Mouse (Mus musculus): ENCODE data around the gene Dnah10.

The Dnah10 gene

DNA sequence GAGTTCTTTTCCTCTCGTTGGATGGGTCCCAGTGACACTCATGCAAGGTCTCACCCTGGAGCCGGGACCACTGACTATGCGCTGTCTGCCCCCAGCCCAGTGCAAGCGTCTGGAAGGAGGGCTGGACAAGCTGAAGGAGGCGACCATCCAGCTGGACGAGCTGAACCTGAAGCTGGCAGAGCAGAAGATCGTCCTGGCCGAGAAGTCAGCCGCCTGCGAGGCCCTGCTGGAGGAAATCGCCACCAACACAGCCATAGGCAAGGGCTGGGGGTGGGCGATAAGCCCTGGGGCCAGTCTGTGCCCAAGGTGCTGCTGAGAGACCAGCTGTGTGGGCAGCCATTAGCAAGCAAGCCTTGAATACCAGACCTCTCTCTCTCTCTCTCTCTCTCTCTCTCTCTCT lies 87.6 kb downstream of the Dnah10 start:
- no peak for DNase-seq (ENCODE audit: low read depth, low spot score)

DNA sequence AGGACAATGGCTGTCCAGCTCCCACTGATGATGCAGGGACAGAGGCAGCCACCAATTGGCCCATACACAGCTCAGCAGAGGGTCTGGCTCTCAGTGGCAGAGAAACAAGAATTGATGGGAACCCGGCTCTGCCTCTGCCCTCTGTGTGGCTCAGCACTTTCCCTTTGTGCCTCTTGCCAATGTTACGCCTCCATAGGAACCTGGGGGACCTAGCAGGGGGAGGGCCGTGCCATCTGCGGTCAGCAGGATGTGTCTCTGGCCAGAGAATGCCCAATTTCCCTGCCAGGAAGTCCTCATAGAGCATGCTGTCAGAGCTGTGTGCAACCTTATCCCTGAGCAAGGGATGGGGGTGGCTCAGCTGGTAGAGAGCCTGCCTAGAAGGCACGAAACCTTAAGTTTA lies 89.9 kb downstream of the Dnah10 start:
- DNase-seq (ENCODE audit: low read depth, low spot score) = no peak

DNA sequence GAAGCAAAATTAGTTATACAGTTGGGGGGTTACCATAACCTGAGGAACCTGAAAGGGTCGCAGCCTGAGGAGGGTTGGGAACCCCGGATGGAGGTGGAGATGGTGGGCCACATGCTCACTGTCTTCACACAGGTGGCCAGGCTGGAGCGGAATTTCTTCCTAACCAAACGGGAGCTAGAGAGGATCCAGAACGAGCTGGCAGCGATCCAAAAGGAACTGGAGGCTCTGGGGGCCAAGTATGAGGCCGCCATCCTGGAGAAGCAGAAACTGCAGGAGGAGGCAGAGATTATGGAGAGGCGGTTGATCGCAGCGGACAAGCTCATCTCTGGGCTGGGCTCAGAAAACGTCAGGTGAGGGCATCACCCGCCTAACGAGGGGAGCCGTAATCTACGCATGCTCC lies 92.2 kb downstream of the Dnah10 start:
- DNase-seq (ENCODE audit: low read depth, low spot score) = no peak

DNA sequence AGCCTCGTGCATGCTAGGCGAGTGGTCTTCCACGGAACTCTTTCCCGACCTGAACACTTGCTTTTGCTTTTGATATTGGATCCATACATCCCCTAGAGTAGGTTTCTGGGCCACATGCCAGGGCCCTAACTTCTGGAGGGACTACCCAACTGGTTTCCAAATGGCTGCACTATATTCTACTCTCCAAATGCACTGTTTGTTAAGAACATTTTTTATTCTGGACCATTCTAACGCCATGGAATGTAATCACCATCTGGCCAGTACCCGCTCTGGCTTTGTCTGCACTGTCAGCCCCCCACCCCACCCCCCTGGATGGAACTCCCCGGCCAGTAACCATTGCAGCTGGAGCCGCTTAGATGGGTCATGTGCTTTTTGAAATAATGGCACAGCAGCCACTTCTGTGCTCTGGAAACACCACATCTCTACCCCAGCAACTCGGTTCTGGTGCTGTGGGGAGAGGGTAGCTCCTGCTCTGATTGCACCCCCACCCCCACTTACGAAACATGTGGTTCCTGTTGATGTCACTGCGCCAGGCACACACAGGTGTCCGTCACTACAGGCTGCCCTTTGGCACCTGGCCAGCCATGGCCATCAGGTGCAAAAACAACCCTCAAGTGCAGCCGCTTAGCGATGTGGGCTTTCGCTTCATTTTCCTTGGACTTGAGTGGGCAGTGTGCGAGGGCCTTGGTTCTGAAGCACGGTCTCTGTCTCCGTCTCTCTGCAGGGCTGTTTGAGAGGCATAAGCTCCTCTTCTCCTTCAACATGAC lies 97.4 kb downstream of the Dnah10 start:
- no peak for DNase-seq (ENCODE audit: low read depth, low spot score)

DNA sequence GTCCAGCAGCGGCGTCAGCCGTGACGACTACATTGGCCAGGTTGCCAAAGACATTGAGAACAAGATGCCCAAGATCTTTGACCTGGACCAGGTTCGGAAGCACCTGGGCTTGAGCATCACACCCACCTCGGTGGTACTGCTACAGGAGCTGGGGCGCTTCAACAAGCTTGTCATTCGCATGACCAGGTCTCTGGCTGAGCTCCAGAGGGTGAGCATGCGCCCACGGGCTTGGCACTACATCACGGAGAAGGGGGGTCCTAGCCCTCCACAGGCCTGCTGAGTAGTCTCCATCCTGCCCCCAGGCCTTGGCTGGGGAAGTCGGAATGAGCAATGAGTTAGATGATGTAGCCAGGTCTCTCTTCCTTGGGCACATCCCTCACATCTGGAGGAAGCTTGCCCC lies 105.4 kb downstream of the Dnah10 start:
- DNase-seq (ENCODE audit: low read depth, low spot score) = no peak

DNA sequence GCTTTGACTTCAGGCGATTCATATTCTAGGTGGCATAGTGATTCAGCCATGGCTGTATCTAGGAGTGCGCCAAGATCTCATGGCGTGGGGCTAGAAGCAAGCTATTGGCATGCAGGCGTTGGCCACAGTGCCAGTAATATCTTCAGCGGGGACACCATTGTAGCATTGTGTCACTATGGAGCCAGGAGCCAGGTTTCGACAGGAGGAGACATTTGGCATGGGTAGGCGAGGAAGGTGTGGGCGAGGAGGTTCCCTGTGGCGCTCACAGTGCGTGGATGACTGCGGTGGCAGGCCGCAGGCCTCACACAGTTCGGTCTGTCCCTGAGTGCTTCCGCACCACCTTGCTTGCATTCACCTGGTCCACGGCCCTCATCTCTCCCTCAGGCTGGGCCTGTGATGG lies 110.3 kb downstream of the Dnah10 start:
- no peak for DNase-seq (ENCODE audit: low read depth, low spot score)

DNA sequence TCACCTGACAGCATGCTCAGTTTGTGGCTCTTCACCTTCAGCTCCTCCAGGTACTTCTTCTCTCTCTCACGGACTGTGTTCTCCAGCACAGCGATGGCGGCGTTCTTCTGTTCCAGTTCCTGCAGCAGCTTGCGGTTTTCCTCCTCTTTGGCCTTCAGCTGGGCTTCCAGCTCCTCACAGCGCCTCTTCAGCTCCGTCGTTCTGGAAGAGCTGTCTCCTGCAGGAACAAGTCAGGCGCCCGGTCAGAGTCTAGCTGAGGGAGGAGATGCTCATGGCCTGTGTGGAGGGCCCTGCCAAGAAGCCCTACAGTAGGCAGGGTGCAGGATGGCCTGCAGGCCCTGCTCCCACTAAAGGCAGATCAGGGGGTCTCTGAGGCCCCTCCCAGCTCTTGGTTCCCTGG lies 111.2 kb downstream of the Dnah10 start:
- no peak for DNase-seq (ENCODE audit: low read depth, low spot score)

DNA sequence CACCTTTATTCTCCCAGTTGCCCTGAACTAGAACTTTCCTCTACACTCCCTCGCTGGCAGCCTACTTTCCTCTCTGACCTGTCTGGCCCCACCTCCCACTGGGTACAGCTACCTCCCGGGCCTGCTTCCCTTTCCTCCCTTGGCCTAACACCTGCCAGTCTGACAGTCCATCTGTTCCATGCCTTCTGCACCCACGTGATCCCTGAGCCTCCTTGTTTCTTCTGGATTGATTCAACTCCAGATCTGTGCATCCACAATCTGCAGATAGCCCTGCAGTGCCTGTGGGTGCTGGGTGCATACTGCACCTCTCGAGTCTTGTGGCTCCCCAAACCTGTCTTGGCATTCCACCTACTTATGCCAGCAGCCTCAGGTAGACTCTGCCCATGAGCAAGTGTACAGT lies 111.7 kb downstream of the Dnah10 start:
- DNase-seq (ENCODE audit: low read depth, low spot score) = no peak

DNA sequence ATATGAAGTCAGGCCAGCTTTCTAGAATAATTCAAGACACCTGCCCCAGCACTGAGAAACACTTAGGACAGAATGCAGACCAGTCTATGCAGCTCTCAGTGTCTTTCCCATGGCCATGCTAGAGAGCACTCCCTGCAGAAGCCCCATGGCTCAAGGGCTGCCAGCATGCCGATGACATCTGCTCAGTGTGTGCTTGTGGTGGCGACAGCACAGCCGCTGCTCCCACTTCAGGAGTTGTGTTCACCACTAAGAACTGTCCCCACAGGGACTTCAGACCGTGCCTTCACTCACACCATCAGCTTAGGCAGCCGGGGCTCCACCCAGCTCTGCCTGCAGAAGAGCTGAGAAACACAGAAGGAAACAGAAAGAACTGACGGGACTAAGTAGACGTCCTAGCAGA lies 115.3 kb downstream of the Dnah10 start:
- DNase-seq (ENCODE audit: low read depth, low spot score) = no peak

DNA sequence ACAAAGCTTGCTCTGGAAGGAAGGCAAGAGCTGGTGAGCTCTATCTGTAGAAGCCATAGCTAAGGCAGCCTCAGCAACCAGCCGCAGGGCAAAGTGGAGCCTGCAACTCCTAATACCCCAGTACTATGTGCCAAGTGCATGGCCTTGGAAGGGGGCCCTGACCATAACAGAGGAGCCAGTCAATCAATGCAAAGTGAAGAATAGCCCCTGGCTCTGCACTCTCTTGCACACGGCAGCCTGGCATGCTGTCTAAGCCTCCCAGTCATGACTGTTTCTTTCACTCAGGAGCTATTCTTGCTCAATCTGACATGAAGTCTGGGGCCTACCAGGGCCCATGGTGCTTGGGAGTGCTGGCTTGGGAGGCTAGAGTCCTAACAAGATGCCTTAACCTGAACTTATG lies 115.8 kb downstream of the Dnah10 start:
- no peak for DNase-seq (ENCODE audit: low read depth, low spot score)

DNA sequence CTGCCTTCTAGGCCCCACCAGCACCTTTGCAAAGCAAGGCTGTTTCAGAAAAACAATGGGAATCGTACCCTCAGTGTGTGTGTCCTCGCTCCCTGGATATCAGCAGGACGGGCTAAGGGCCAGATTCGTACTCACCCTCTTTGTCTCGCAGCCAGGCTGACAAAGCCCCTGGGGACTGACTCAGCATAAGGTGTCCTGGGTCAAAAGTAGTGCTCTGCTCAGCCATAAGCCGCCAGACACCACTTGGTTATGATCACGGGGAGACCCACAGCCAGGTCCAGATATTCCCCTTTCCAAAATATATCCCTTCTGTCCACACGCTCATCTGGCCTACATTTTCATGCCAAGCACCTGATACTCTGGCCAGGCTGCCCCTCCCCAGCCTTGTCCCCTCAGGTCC lies 118.5 kb downstream of the Dnah10 start:
- no peak for DNase-seq (ENCODE audit: low read depth, low spot score)

DNA sequence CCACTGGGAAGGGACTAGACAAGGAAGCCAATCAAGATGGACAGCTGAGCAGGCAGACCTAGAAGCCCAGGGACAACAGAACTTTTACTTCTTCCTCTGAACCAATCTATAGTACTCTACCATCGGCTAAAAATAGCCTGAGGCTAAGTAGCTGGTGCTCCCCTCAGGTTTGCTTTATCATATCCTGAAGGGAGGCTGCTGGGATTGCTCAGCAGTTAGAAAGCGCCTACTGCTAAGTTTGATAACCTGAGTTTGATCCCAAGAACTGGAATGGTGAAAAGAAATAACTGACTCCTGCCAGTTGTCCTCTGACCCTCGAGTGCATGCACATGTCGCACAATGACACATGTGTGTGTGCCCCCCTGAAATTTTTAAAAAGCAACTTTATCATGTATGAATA lies 120.0 kb downstream of the Dnah10 start:
- DNase-seq (ENCODE audit: low read depth, low spot score) = no peak

DNA sequence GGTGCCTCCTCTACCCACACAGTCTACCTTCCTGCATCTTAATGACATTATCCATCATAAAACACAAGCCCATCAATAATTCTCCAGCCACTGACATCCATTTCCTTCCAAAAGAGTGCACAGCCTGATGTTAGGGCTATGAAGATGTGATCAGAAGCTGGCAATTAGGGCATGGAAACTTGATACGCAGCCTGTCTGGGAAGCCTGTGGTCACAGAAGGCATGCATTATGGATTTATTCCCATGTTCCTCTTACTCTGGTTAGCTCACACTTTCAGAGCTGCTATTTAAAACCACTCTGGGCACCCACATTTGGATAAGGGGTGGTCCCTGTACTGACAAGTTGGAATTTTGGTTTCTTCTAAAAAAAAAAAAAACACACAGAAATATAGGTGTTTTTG lies 122.1 kb downstream of the Dnah10 start:
- no peak for DNase-seq (ENCODE audit: low read depth, low spot score)

DNA sequence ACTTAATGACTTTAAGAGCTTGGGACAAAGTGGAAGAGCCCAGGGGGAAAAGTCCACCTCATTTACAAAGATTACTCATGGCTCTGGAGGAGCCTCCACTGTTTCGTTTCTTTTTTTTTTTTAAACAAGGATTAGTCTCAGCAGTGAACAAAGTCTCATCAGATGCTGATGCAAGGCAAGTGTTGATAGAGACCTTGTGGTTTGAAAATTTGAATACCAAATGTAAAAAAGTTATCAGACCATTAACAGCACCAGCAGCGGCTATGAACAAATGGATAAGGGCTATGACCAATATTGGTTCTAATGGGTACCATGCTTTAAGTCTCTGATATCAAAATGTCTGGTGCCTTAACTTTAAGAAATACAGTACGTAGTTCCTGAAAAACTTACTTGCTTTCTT lies 124.1 kb downstream of the Dnah10 start:
- no peak for DNase-seq (ENCODE audit: low read depth, low spot score)

DNA sequence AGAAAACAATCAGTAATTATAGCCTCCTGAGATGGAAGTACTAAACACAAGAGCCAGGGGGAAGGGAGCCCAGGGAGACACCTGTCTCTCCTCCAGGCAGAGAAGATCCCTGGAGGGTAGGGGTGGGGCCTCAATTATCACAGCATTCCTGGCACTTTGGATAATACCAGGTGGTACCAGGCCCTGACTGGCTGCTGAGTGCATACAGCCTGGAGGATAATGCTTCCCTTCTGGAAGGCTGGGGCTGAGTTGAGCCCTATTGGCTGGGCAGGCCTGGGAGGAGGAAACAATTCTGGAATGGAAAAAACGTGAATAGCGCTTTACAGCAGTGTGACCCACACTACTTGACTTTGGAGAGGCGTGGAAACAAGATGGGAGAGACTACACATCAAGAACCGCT lies 126.7 kb downstream of the Dnah10 start:
- no peak for DNase-seq (ENCODE audit: low read depth, low spot score)

DNA sequence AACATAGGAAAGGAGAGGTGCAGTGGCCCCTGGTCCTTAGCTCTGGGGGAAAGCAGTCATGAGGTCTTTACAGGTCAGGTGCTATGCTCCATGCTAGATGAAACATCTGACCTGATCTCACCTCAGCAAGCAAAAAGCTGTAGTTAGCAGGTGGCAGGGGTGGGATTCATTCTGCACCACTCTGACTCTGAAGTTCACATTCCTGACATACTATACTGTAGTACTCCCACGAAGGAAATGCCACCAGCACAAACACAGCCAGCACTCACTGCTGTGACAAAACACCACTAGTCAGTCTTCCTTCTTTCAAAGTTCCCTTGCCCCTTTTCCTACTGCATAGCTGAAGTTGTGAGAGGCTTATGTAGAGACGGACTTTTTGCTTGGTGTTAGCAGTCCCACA lies 127.4 kb downstream of the Dnah10 start:
- no peak for DNase-seq (ENCODE audit: low read depth, low spot score)

DNA sequence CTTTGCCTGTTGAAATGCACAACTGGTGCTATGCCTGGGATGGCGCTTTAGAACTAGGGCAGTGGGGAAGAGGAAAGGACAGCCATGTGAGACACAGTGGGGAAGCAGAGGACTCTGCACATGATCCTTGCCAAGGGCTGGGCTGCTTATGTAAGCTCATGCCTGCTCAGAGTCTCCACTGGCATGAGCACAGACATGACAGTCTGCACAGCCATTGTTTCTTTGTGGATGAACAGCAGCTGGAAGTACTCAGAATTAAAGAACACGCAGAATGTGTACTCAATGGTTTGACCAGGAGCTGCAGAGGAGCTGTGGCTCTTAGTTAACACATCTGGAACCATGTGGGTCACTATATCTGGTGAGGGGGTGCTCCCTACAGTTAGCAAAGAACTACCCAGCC lies 128.2 kb downstream of the Dnah10 start:
- no peak for DNase-seq (ENCODE audit: low read depth, low spot score)

DNA sequence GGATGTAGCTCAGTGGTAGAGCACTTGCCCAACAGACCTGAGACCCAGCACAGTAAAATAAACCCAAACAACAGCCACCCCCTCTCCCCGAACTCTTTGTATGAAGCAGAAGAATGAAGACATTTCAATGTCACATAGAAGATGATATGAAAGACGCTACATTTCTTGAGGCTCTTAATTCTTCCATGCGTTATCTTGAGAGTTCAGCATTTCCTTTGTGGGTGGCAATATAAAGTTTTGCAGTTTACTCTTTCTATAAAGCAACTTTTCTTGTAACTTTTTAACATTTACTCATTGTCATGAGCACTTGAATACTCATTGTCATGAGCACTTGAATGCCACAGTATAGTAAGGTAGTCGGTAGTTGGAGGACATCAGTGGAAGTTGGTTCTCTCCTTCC lies 129.3 kb downstream of the Dnah10 start:
- no peak for DNase-seq (ENCODE audit: low read depth, low spot score)

DNA sequence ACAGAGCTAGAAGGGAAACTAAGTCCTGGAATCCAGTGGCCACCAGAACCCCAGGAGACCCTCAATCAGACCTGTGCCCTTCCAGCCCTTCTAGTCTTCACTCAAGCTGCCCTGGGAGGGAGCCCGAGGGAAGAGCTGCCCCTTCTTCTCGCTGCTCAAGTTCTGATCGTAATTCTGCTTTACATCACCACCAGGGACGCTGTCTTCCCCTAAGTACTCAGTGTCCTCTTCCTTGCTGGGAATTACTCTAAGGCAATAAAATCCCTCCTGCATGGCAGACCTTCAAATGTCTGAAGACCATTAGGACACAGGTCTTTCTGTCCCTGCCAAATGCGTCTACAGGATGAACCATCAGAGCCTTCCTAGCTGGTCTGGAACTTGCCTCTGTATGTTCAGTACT lies 135.1 kb downstream of the Dnah10 start:
- DNase-seq (ENCODE audit: low read depth, low spot score) = no peak

DNA sequence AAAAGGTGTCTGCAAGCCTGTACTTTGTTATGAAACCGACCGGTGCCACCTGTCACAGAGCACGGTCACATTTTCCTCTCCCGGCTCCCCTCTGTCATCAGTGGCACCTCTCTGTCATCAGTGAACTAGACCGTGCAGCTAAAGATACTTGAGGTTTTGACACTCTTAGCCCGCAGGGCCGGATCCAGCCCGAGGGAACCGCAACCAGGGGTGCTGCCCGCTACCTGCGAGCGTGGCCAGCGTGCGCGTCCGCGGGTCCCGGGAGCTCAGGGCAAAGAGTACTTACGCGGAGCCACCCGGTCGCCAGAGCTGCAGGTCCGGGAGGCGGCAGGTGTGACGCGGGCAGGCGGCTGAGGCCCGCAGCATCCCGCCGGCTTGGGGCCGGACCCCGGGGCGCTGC lies 136.6 kb downstream of the Dnah10 start:
- DNase-seq (ENCODE audit: low read depth, low spot score) = no peak

DNA sequence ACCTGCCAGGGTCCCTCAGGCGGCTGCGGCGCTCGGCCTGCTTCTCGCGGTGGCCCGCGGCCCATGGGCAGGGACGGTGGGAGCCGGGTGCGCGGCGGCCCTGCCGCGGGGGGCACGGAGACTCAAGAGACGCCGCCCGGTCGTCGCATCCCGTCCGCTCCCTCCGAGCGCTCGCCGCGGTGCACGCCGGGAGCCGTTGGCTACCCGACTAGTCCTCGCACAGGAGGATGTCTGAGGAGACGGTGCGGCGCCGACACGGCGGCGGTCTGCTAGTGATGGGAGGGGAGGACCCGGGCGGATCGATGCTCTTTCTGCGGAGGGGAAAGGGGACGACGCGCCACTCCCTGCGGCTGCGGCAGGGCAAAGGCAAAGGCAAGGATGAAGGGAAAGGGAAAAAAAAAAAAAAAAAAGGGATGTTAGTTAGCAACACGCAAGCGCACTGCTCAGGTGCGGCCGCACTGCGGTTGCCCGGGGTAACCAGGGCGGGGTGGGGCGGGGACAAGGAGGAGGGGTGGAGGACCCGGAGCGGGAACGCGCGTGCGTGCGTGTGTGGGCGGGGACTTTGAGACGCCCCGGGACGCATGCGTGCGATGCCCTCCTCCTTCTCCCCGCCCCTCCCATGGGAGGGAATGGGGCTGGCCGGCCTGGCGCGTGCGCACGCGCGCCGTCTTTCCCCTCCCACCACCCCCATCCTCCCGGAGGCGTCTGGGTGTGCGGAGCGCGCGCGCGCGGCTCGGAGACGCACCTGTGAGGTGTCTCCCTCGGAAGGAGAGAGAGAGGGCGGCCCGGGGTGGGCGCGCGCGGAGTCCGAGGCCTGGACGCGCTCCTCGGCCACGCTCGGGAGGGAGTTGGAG lies 137.4 kb downstream of the Dnah10 start, which contains the start of the genes Ccdc92 and Zfp664:
Ccdc92 (minus strand) TSS at position 412 of the 854 bp plus-strand sequence.
Zfp664 (plus strand) TSS at position 679 of the 854 bp plus-strand sequence.
- DNase-seq (ENCODE audit: low read depth, low spot score) = peak; percentile 99

DNA sequence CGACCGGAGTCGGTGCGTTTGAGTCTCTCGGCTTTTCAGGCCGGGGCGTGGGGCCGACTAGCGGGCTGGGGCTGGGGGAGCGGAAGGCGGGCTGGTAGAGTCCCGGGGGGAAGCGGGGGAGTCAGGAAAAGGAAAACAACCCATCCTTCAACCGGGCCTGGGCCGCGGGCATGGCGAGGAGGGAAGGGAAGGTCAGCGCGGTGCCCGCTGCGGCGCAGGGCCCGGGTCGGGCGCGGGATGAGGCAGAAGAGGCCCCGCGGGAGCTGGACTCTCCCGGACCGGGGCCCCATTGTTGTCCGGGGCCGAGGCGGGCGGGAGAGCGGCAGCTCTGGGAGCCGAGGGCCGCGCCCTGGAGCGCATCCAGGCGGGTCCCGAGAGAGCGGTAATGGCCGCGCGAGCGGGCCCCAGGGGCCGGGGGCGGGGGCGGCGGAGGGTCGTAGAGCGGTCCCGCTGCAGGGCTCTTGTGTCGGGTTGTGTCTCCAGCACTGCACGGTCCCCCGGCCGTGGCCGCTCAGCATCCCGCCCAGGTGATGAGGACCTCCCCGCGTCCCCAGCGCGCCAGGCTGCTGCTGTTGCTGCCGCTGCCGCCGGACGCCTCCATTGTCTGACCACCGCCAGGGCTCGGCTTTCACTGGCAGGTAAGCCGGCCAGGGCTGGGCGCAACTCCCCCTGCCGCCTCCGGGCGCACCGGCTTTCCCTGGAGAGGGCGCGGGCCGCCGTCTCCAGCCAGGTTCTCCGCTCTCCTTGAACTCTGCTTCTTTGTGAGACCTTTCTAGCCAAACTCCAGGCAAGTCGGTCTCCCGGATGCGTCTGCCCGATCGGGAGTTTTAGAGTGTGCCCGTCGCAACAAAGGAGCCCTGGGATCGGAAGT lies 138.2 kb downstream of the Dnah10 start:
- DNase-seq (ENCODE audit: low read depth, low spot score) = no peak
